Mouse (Mus musculus) layer of hippocampus, adult 18-20 months (tissue): ENCODE data around the gene Trpm8. TPM values are rescaled to one million over a fixed set of nuclear protein-coding genes. Genes with fewer than 3 reads are reported as not detected.

Experiments
- DNase-seq, 2 experiments: peaks; one replicate each; pipeline ENCODE4 v3.0.0; 2022; ENCODE audit warnings: low spot score in 2 of 2
- total RNA-seq, 2 experiments: library from RNA; stranded (reverse); gene quantifications; 2 replicates each; pipeline ENCODE4 v1.2.3; 2021

Gene Trpm8
- total RNA-seq, 2 experiments from 2014 or later = 0.08 TPM; not detected in 1

DNA sequence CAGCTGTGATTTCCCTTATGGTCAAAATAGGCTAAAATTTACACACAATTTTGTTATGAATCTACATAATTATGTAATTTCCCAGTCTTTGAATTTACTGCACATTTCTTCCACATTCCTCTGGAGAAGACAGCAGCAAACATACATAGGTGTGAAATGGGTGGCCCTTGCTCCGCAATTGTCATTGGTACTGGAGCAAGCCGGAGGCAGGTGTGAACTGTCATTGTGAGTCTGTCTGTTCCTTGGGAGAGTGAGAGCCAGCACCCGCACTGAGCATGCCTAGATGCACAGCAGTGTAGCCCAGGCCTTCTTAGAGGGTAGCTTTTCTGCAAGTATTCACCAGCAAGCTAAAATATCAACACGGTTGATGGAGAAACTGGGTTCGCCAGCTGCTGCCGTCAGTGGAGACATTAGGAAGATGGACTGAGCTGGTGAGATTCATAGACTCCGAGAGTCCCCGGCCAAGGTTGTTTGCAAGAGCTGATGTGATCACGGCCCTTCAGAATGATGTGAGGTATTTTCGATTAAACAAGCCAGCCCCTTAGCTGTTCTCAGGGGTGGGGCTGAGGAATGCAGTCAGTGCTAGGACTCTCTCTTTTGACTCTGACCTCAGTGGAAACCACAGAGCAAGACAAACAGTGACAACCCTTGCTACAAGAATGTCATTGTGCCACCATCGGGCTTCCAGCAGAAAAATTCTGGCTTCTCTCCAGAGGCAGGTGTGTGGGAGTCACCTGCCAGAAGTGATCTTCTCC lies 150.7 kb downstream of the Trpm8 start:
- DNase-seq = no peak

DNA sequence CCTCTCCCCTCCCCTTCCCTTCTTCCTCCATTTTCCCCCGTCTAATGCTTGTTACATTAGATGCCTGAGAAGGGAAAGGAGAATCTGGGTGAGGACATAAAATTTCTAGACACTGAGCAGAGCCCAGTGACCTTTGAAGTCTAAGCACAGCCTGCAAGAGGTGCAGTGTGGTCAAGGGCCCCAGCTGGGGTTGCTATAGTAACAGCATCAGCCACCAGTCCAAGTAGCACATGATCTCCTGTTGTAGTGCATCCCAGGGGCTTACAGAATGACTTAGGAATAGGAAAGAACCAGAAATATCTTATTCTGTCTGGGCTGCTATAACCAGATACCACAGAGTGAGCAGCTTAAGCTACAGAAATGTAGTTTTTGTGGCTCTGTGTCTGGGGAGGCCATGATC lies 152.0 kb downstream of the Trpm8 start:
- no peak for DNase-seq

DNA sequence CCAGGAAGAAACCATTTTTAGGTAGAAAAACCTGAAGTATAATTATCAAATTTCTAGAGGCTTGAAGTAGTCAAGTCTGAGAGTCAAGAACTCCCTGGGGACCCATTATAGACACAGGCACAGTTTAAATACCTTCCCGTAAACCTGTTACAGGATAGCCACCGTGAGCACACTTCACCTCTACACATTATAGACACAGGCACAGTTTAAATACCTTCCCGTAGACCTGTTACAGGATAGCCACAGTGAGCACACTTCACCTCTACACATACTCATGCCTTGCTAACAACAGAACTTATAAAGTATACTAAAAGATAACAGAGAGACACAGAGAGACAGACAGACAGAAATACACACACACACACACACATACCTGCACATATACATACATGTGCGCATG lies 153.8 kb downstream of the Trpm8 start:
- no peak for DNase-seq

DNA sequence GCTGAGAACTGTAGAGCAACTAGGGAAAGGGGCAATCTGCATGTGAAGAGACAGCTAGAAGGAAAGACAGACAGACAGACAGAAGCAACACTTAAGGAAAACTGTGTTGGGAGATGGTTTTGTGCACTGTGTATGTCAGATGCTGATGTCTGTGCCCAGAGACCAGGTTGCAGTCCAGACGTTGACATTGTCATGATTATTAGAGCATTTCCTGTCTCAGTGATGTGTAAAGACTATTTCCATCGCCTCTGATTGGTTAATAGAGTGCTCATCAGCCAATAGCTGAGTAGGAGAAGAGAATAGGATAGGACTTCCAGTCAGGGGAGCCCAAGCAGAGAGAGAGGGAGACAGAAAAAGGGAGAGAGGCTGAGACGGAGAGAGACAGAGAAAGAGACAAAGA lies 155.1 kb downstream of the Trpm8 start:
- no peak for DNase-seq

DNA sequence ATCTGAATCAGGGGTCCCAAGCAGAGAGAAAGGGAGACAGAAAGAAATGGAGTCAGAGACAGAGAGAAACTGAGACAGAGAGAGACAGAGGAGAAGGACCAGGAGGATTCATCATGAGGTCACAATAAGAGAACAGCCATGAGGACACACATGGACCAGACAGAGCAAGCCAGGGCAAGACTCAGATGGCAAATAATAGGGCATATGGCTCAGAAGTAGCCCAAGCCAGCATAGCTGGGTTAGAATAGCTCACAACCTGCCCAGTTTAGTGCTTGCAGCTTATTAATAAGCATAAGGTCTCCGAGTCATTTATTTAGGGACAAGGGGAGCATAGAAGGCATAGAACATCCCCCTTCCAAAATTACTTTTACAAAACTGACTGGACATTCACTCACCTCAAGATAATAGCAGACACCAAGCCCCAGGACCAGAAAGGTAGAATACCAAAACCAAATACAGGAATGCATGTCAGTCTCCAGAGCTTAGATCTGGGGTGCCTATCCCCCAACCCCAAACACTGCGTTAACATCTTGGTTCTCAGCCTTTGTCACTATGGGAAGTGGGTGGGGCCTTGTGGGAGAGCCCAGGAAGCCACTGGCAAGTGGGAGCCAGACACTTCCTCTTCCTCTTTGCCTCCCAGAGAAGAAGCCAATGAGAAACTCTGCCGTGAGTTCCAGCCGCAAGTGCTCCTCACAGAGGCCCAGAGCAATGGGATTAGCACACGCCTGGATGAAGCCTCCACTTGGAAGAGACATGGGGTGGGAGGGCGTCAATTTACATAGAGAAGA lies 155.8 kb downstream of the Trpm8 start:
- DNase-seq = no peak

DNA sequence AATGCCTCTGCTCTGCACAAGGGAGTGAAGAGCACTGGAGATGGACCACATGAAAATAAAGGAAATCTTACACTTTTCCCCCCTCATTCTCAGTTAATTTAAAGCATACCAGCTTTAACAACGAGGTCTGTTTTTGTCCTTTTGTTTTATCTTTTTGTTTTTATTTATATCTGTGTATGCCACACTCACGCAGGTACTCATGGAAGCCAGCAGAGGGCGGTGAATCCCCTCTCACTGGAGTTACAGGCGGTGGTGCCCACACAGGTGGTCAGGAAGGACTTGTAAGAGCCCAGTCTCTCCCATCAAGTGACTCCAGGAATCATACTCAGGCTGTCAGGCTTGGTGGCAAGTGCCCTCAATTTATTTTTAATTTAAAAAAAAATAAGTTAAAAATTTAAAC lies 156.6 kb downstream of the Trpm8 start:
- DNase-seq = no peak

DNA sequence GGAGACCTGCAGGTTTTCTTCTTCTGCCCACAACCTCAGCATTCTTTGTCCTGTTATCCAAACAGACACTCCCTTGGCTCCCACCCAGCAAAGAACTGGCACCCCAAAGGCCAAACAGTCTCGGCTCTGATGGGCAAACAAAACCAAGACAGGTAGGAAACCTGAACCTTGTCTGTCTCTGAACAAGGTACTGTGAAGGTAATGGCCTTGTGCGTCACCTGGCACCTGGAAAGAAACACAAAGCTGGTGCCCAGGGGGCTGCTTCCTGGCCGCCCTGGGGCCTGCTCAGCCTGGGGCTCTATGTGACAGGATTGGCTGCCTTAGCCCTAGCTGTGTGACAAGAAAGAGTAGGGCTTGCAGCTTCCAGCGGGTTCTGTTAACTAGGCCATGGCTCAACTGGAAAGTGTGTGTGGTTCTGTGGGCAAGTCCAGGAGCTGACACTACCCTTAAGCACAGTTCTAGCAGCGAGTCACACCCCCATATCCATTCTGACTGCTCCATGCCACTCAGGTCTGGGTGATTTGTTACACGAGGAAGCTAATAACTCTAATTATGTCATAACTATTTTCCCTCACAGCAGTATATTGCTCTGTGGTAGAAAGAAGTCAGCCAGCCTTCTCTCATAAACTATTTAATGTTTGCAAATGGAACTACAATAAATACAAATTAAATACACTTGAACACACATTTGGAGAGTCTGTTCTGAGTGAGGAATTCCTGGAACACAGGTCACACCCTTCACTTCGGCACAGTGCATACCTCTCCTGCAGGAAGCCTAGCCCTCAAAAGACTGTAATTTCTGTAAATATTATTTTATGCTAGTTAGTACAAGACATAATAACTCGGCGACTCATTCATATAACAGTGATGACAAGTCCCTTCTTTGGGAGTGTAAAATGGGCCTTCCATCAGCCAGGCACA lies 160.0 kb downstream of the Trpm8 start:
- DNase-seq = no peak

Other genes with a start within 250 kb of the Trpm8 start
- not detected for gene Ugt1a10, start 222.3 kb upstream of the Trpm8 start, total RNA-seq
- not detected for gene Ugt1a9, start 206.9 kb upstream of the Trpm8 start, total RNA-seq
- not detected for gene Ugt1a8, start 189.8 kb upstream of the Trpm8 start, total RNA-seq
- gene Ugt1a7c, start 182.6 kb upstream of the Trpm8 start, total RNA-seq = 1 to 10 TPM in 1 of 2 experiments, under 1 TPM in 1; 0.20 to 1.4 TPM
- gene Ugt1a6b, start 174.4 kb upstream of the Trpm8 start, total RNA-seq = not detected
- gene Ugt1a6a, start 142.9 kb upstream of the Trpm8 start, total RNA-seq = 1 to 10 TPM; 1.6 TPM
- under 1 TPM in 1 of 2 experiments, not detected in 1; 0.25 TPM for gene Ugt1a5, start 111.6 kb upstream of the Trpm8 start, total RNA-seq
- not detected for gene Ugt1a2, start 77.1 kb upstream of the Trpm8 start, total RNA-seq
- gene Dnajb3, start 71.9 kb upstream of the Trpm8 start, total RNA-seq = 1 to 10 TPM; 2.9 to 3.2 TPM
- gene Ugt1a1, start 65.7 kb upstream of the Trpm8 start, total RNA-seq = not detected
- gene Mroh2a, start 50.7 kb upstream of the Trpm8 start, total RNA-seq = under 1 TPM in 1 of 2 experiments, not detected in 1; 0.52 TPM
- 10 to 100 TPM; 33.1 to 39.1 TPM for gene Hjurp, start within 50 bp of the Trpm8 start, total RNA-seq
- not detected for gene Spp2, start 129.3 kb downstream of the Trpm8 start, total RNA-seq
- gene Glrp1, start 232.4 kb downstream of the Trpm8 start, total RNA-seq = not detected